Mouse (Mus musculus) lung, adult 18-20 months (tissue): ENCODE results near the gene Adat3.
"Not testable (repeated sequence)": the region's sequence is repeated elsewhere in the genome, so short reads cannot be mapped to it uniquely, and the experiment has no call there.

Source experiments
- DNase-seq, 2 experiments: peaks; one replicate each; pipeline ENCODE4 v3.0.0; 2022; ENCODE audit warnings: mixed read lengths in 2 of 2

Gene Adat3

GRCm38 (mm10) chr10:80578911-80579310, 23.8 kb upstream of the Adat3 start:
- DNase-seq, result peak; percentile 72 to 77

- no peak for DNase-seq
Measured at GRCm38 (mm10) chr10:80583047-80583446, 19.6 kb upstream of the Adat3 start.

- no peak for DNase-seq
Measured at GRCm38 (mm10) chr10:80584045-80584488, 18.6 kb upstream of the Adat3 start.

- DNase-seq, result no peak
Measured at GRCm38 (mm10) chr10:80584642-80585552, 17.8 kb upstream of the Adat3 start.

- no peak for DNase-seq
Measured at GRCm38 (mm10) chr10:80585581-80585980, 17.1 kb upstream of the Adat3 start.

- no peak for DNase-seq
Measured at GRCm38 (mm10) chr10:80586407-80587304, 16.0 kb upstream of the Adat3 start.

GRCm38 (mm10) chr10:80587305-80587657, 15.4 kb upstream of the Adat3 start:
- DNase-seq, result peak; percentile 38 to 61

GRCm38 (mm10) chr10:80589127-80589878, 13.4 kb upstream of the Adat3 start:
- no peak for DNase-seq

- peak; percentile 95 to 98 for DNase-seq
Measured at GRCm38 (mm10) chr10:80589879-80590854, 12.5 kb upstream of the Adat3 start, which contains the start of gene Abhd17a. Gene Abhd17a (minus strand): TSS chr10:80590341.

- no peak for DNase-seq
Measured at GRCm38 (mm10) chr10:80596318-80596717, 6.4 kb upstream of the Adat3 start.

- DNase-seq, result no peak
Measured at GRCm38 (mm10) chr10:80603364-80603763, 684 bp downstream of the Adat3 start.

GRCm38 (mm10) chr10:80604001-80604509, 1.4 kb downstream of the Adat3 start:
- no peak for DNase-seq

GRCm38 (mm10) chr10:80604988-80605387, 2.3 kb downstream of the Adat3 start:
- DNase-seq, result no peak

GRCm38 (mm10) chr10:80605721-80606120, 3.0 kb downstream of the Adat3 start, which contains the start of gene Gm49322:
Gene Gm49322 (plus strand): TSS chr10:80606021.
- not testable (repeated sequence) for DNase-seq

GRCm38 (mm10) chr10:80606306-80606705, 3.6 kb downstream of the Adat3 start:
- no peak for DNase-seq

GRCm38 (mm10) chr10:80606737-80607350, 4.2 kb downstream of the Adat3 start:
- DNase-seq, result no peak

- DNase-seq, result no peak
Measured at GRCm38 (mm10) chr10:80608435-80608834, 5.8 kb downstream of the Adat3 start.

- DNase-seq, result no peak
Measured at GRCm38 (mm10) chr10:80609269-80609924, 6.7 kb downstream of the Adat3 start.

GRCm38 (mm10) chr10:80610116-80610785, 7.6 kb downstream of the Adat3 start:
- DNase-seq, result no peak
